Mouse (Mus musculus): ENCODE data around the gene Stx5a. TPM values are rescaled to one million over a fixed set of nuclear protein-coding genes. Genes with fewer than 3 reads are reported as not detected.

The Stx5a gene
- total RNA-seq, 2 experiments from 2014 or later: 59.5 to 63.6 TPM

GRCm38 (mm10) chr19:8790171-8790570 lies 49.0 kb downstream of the Stx5a start:
- no peak for DNase-seq (ENCODE audit: low spot score in 2 of 2)

- peak; percentile 84 to 94 for DNase-seq (ENCODE audit: low spot score in 2 of 2)
Observed at GRCm38 (mm10) chr19:8798264-8798946, 57.2 kb downstream of the Stx5a start, which contains the start of gene Polr2g. Polr2g (minus strand) TSS chr19:8798577.

- no peak for DNase-seq (ENCODE audit: low spot score in 2 of 2)
Observed at GRCm38 (mm10) chr19:8798947-8799315, 57.7 kb downstream of the Stx5a start.

- DNase-seq (ENCODE audit: low spot score in 2 of 2): peak; percentile 95 to 98
Observed at GRCm38 (mm10) chr19:8802130-8802821, 61.1 kb downstream of the Stx5a start, which contains the start of gene Zbtb3. Zbtb3 (plus strand) TSS chr19:8802555.

- no peak for DNase-seq (ENCODE audit: low spot score in 2 of 2)
Observed at GRCm38 (mm10) chr19:8803204-8803780, 62.1 kb downstream of the Stx5a start.

DNA sequence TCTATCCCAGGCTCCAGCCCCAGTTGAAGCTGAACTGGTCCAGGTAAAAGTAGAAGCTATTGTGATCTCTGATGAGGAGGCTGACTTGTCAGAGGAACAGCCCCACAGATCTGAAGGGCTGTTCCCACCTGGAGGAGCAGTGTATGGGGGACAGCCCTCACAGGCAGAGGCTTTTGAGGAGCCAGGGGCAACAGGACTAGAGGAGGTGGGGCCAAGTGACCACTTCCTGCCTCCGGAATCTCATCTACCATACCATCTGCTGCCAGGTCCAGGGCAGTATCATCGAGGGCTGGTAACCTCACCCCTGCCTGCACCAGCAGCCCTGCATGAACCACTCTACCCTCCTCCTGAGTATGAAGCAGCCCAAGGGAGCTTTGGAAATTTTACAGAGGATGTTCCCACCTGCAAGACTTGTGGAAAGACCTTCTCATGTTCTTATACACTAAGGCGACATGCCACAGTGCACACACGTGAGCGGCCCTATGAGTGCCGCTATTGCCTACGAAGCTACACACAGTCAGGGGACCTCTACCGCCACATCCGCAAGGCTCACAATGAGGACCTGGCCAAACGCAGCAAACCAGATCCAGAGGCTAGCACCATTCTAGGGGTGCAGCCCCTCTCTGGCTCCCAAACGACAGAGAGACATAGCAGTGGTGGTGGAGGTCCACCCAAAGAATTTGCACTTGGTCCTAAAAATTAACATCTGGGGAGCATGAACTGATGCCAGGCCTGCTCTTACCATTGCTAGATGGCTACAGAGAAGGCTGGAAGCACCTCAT lies 62.9 kb downstream of the Stx5a start:
- DNase-seq (ENCODE audit: low spot score in 2 of 2): no peak

Small RNA genes within 50 kb of the gene (microRNA-seq; reads per million reads assigned to microRNA genes)
- gene Mir6992: 0 reads per million in 2 experiments

Other genes starting within 250 kb of the Stx5a start
- gene Slc22a8, start 150.2 kb upstream of the Stx5a start, total RNA-seq (2021): 1 to 10 TPM; 6.3 to 6.9 TPM
- 1 to 10 TPM; 1.6 to 2.1 TPM for gene Slc22a6, start 123.4 kb upstream of the Stx5a start, total RNA-seq (2021)
- gene Chrm1, start 77.6 kb upstream of the Stx5a start, total RNA-seq (2021): 100 to 1,000 TPM; 178 to 184 TPM
- 100 to 1,000 TPM; 145 to 153 TPM for gene Slc3a2, start 18.0 kb upstream of the Stx5a start, total RNA-seq (2021)
- 10 to 100 TPM; 53.0 to 55.2 TPM for gene Wdr74, start 5.6 kb upstream of the Stx5a start, total RNA-seq (2021)
- gene 1700092M07Rik, start 695 bp upstream of the Stx5a start, total RNA-seq (2021): 1 to 10 TPM; 1.9 to 2.1 TPM
- gene Nxf1, start 15.7 kb downstream of the Stx5a start, total RNA-seq (2021): 10 to 100 TPM; 94.5 to 95.3 TPM
- 10 to 100 TPM; 69.1 to 74.4 TPM for gene Tmem223, start 29.6 kb downstream of the Stx5a start, total RNA-seq (2021)
- 1 to 10 TPM; 8.6 to 9.6 TPM for gene Tmem179b, start 33.1 kb downstream of the Stx5a start, total RNA-seq (2021)
- 10 to 100 TPM; 12.8 to 13.8 TPM for gene Taf6l, start 45.0 kb downstream of the Stx5a start, total RNA-seq (2021)
- gene Polr2g, start 57.2 kb downstream of the Stx5a start, total RNA-seq (2021): 100 to 1,000 TPM; 106 to 111 TPM
- 1 to 10 TPM; 6.7 to 7.0 TPM for gene Zbtb3, start 61.1 kb downstream of the Stx5a start, total RNA-seq (2021)
- 10 to 100 TPM; 39.9 to 41.1 TPM for gene Ttc9c, start 77.9 kb downstream of the Stx5a start, total RNA-seq (2021)
- 100 to 1,000 TPM; 120 to 125 TPM for gene Hnrnpul2, start 78.6 kb downstream of the Stx5a start, total RNA-seq (2021)
- not detected for gene AC129217.1, start 88.4 kb downstream of the Stx5a start, total RNA-seq (2021)
- 10 to 100 TPM; 94.8 to 97.6 TPM for gene Bscl2, start 96.1 kb downstream of the Stx5a start, total RNA-seq (2021)
- 100 to 1,000 TPM; 153 TPM for gene Gng3, start 97.8 kb downstream of the Stx5a start, total RNA-seq (2021)
- gene Lrrn4cl, start 109.4 kb downstream of the Stx5a start, total RNA-seq (2021): under 1 TPM; 0.42 to 0.68 TPM
- 100 to 1,000 TPM; 103 to 109 TPM for gene Ubxn1, start 130.1 kb downstream of the Stx5a start, total RNA-seq (2021)
- 10 to 100 TPM; 30.2 to 30.4 TPM for gene Uqcc3, start 139.5 kb downstream of the Stx5a start, total RNA-seq (2021)
- gene Lbhd1, start 142.3 kb downstream of the Stx5a start, total RNA-seq (2021): 1 to 10 TPM; 4.6 to 7.6 TPM
- not detected for gene Gm49403, start 142.5 kb downstream of the Stx5a start, total RNA-seq (2021)
- 10 to 100 TPM; 24.2 to 30.3 TPM for gene 1810009A15Rik, start 147.4 kb downstream of the Stx5a start, total RNA-seq (2021)
- 1 to 10 TPM; 2.4 to 5.1 TPM for gene Gm49416, start 147.5 kb downstream of the Stx5a start, total RNA-seq (2021)
- gene Ints5, start 151.6 kb downstream of the Stx5a start, total RNA-seq (2021): 10 to 100 TPM; 25.6 to 26.3 TPM
- gene Ganab, start 156.7 kb downstream of the Stx5a start, total RNA-seq (2021): 100 to 1,000 TPM; 104 to 112 TPM
- 100 to 1,000 TPM; 166 to 169 TPM for gene B3gat3, start 179.0 kb downstream of the Stx5a start, total RNA-seq (2021)
- gene Rom1, start 187.9 kb downstream of the Stx5a start, total RNA-seq (2021): 1 to 10 TPM; 4.7 to 6.6 TPM
- gene Eml3, start 188.1 kb downstream of the Stx5a start, total RNA-seq (2021): 10 to 100 TPM in 1 of 2 experiments, 1 to 10 TPM in 1; 9.8 to 10.4 TPM
- gene Mta2, start 200.5 kb downstream of the Stx5a start, total RNA-seq (2021): 10 to 100 TPM; 51.6 to 53.4 TPM
- gene Tut1, start 212.4 kb downstream of the Stx5a start, total RNA-seq (2021): 10 to 100 TPM; 21.9 to 22.5 TPM
- 100 to 1,000 TPM; 257 to 269 TPM for gene Eef1g, start 225.6 kb downstream of the Stx5a start, total RNA-seq (2021)
- 10 to 100 TPM; 18.1 to 19.9 TPM for gene Ahnak, start 247.9 kb downstream of the Stx5a start, total RNA-seq (2021)